Mouse (Mus musculus): Measurements from ENCODE around the gene Iqgap1. TPM values are rescaled to one million over a fixed set of nuclear protein-coding genes. Genes with fewer than 3 reads are reported as not detected.

Iqgap1 gene
- polyA plus RNA-seq (2014; fragmentation: Nextera tagmentation; extraction: Ambion mirVana): 39.4 and 40.0 TPM in 2 replicates

DNA sequence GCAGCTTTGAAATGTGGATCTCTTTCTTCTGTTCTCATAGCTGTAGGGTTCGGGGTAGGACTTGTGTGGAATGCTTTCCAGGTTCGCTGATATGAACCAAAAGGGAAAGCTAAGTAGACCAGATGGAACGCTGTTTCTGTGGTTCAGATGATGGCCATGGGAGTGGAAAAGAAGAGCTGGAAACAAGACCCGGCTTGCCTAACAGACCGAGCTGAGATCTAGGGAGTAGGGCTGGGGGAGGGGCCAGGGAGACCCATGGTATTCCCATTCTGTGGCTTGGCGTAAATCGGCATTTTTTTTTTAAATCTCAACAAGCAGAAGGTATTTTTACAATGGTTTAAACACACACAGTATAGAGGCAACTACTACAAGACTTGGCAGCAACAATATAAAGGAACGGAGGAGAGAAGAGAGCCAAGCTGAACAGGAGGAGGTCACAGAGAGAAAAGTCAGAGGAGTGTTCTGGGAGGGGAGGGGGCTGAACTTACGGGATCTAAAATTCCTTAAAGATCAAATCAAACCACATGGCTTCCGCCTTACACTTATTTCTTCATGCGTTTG is at the start of gene Iqgap1:
Gene Iqgap1 (minus strand): TSS at position 132 of the 561 bp plus-strand sequence.
- H3K4me3 ChIP-seq (ENCODE audit: control insufficient read depth in 1 of 2, insufficient read depth in 1 of 2, low read depth in 1 of 2, low read length in 2 of 2): no peak within 1 kb of the TSS
- no peak for ATAC-seq (ENCODE audit: insufficient number of reproducible peaks, insufficient read depth, low FRiP score, low read depth)
- 67% methylated on average over 11 of the region's 11 CpGs for WGBS

DNA sequence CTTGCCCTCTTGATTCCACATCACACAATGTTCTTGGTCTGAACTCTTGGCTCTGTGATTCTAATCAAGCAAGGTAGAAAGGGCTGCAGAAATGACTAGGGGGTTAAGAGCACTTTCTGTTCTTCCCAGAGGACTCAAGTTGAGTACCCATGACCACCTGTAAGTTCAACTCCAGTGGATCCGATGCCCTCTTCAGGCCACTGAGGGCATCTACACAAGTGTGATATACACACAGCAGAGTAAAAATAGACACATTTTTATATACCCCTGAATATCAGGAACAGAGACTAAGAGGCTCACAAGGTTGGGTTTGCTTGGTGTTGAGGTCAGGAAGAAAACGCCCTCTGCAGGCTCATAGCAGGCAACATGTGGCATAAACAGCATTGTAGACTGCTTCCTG is 47.9 kb upstream of the Iqgap1 start:
- H3K9me3 ChIP-seq (ENCODE audit: control insufficient read depth, low read length): no peaks in the 10 kb centered on the region
- H3K4me2 ChIP-seq (ENCODE audit: low read length): no peak overlapping the region
- H3K27ac ChIP-seq (replicated peaks in 1 of 2; ENCODE audit: control insufficient read depth in 1 of 2, insufficient read depth in 1 of 2, low read depth in 2 of 2, low read length in 2 of 2): no peak overlapping the region
- H3K27me3 ChIP-seq (ENCODE audit: control insufficient read depth, insufficient read depth, low read length): no peaks in the 10 kb centered on the region
- no peaks in the 10 kb centered on the region for H3K4me1 ChIP-seq (ENCODE audit: control insufficient read depth in 2 of 2, insufficient read depth in 2 of 2, low read length in 2 of 2)
- H3K36me3 ChIP-seq (ENCODE audit: control insufficient read depth, insufficient read depth, low read length): peaks cover 89% of the 10 kb centered on the region
- no peak overlapping the region for H3K4me3 ChIP-seq (ENCODE audit: control insufficient read depth in 1 of 2, insufficient read depth in 1 of 2, low read depth in 1 of 2, low read length in 2 of 2)
- no peak overlapping the region for H3K9ac ChIP-seq (ENCODE audit: low read length)
- 90% methylated on average over 2 of the region's 2 CpGs for WGBS
- ATAC-seq (ENCODE audit: insufficient number of reproducible peaks, insufficient read depth, low FRiP score, low read depth): no peak

More for the DNA sequence above, at the start of gene Iqgap1:
- no peaks in the 10 kb centered on the region for H3K27me3 ChIP-seq (ENCODE audit: control insufficient read depth, insufficient read depth, low read length)
- no peak within 1 kb of the TSS for H3K9ac ChIP-seq (ENCODE audit: low read length)
- no peaks in the 10 kb centered on the region for H3K9me3 ChIP-seq (ENCODE audit: control insufficient read depth, low read length)
- H3K4me1 ChIP-seq (ENCODE audit: control insufficient read depth in 2 of 2, insufficient read depth in 2 of 2, low read length in 2 of 2): peaks cover 8 to 10% of the 10 kb centered on the region in 2 experiments; a peak in 3 of 4 replicates
- H3K27ac ChIP-seq (replicated peaks in 1 of 2; ENCODE audit: control insufficient read depth in 1 of 2, insufficient read depth in 1 of 2, low read depth in 2 of 2, low read length in 2 of 2): no peak within 1 kb of the TSS
- no peak within 1 kb of the TSS for H3K4me2 ChIP-seq (ENCODE audit: low read length)
- no peaks in the 10 kb centered on the region for H3K36me3 ChIP-seq (ENCODE audit: control insufficient read depth, insufficient read depth, low read length)

DNA sequence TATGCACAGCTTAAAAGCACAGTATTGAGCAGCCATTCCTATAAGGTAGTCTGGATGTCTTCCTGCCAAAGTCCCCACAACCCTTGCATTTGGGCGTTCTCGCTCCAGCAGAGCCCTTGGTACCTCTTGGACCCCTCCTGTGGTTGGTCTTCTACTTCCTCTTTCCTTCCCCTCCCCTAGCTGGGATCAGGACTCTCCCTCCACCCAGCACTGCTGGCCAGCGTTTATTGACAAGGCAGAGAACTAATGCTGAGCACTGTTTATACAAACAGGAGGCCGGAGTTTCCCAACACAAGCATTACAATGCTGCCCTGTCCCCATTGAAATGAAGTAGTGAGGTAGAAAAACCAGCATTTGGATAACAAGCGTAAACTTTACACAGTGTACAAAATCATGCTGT is 47.3 kb upstream of the Iqgap1 start:
- Histone ChIP-seq H3K4me2 (ENCODE audit: low read length) (no peak overlapping the region), H3K9me3 (ENCODE audit: control insufficient read depth, low read length) (no peaks in the 10 kb centered on the region), H3K4me3 (ENCODE audit: control insufficient read depth in 1 of 2, insufficient read depth in 1 of 2, low read depth in 1 of 2, low read length in 2 of 2) (no peak overlapping the region), H3K27me3 (ENCODE audit: control insufficient read depth, insufficient read depth, low read length) (no peaks in the 10 kb centered on the region), H3K27ac (replicated peaks in 1 of 2; ENCODE audit: control insufficient read depth in 1 of 2, insufficient read depth in 1 of 2, low read depth in 2 of 2, low read length in 2 of 2) (no peak overlapping the region), H3K4me1 (ENCODE audit: control insufficient read depth in 2 of 2, insufficient read depth in 2 of 2, low read length in 2 of 2) (no peaks in the 10 kb centered on the region), H3K9ac (ENCODE audit: low read length) (no peak overlapping the region), H3K36me3 (ENCODE audit: control insufficient read depth, insufficient read depth, low read length) (peaks cover 94% of the 10 kb centered on the region)
- WGBS: 95% methylated on average over 5 of the region's 5 CpGs
- no peak for ATAC-seq (ENCODE audit: insufficient number of reproducible peaks, insufficient read depth, low FRiP score, low read depth)

DNA sequence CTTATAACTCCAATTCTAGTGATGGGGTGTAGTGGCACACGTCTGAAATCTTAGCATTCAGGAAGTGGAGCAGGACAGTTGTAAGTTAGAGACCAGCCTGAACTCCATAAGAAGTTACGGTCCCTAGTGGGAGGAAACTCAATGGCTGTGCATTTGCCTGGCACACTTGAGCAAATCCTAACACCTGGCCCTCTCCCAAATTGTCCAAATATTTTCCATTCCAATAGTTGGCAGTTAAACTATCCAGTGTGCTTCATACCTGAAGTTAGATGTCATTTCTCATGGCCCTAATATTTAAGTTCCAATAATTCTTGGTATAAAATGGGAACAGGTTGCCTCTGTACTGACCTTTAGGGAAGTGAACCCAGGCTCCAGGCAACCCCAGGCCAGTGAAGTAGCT is 42.9 kb upstream of the Iqgap1 start:
- WGBS: 82% methylated on average over 2 of the region's 2 CpGs
- no peak for ATAC-seq (ENCODE audit: insufficient number of reproducible peaks, insufficient read depth, low FRiP score, low read depth)
- peaks cover 93% of the 10 kb centered on the region for H3K36me3 ChIP-seq (ENCODE audit: control insufficient read depth, insufficient read depth, low read length)

DNA sequence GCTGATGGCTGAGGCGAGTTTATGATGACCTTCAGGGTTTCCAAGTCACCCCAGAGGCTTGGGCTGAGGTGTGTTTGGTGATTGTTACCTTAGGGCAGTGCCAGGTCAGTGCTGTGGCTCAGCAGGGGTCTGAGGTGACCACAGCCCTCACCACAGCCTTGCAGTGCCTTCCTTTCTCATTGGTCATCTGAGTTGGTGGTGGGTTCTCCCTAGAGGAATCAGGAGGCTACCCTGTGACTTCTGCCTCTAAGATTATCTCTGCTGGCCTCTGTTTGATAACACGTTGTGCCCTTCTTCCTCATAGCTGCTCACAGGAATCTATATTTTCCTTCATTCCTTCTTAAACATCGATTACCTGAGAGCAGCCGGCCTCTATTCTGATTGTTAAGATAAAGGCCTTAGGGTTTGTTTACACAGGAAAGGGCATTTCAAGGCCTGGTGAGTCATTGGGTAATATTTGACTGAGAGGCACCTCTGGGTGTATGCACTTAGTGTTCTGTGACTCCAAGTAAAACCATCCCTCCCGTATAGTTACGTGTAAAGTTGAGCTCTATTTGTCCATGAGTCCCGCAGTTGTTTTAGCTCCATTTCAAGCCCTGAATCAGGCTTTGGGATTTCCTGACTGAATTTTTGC is 40.9 kb upstream of the Iqgap1 start:
- Histone ChIP-seq H3K27ac (replicated peaks in 1 of 2; ENCODE audit: control insufficient read depth in 1 of 2, insufficient read depth in 1 of 2, low read depth in 2 of 2, low read length in 2 of 2) (no peak overlapping the region), H3K9ac (ENCODE audit: low read length) (no peak overlapping the region), H3K4me2 (ENCODE audit: low read length) (no peak overlapping the region), H3K4me3 (ENCODE audit: control insufficient read depth in 1 of 2, insufficient read depth in 1 of 2, low read depth in 1 of 2, low read length in 2 of 2) (no peak overlapping the region), H3K27me3 (ENCODE audit: control insufficient read depth, insufficient read depth, low read length) (no peaks in the 10 kb centered on the region), H3K36me3 (ENCODE audit: control insufficient read depth, insufficient read depth, low read length) (peaks cover 81% of the 10 kb centered on the region), H3K9me3 (ENCODE audit: control insufficient read depth, low read length) (no peaks in the 10 kb centered on the region), H3K4me1 (ENCODE audit: control insufficient read depth in 2 of 2, insufficient read depth in 2 of 2, low read length in 2 of 2) (peaks cover 7 to 31% of the 10 kb centered on the region in 2 experiments)
- no peak for ATAC-seq (ENCODE audit: insufficient number of reproducible peaks, insufficient read depth, low FRiP score, low read depth)
- WGBS: 61% methylated on average over 7 of the region's 7 CpGs

More for the DNA sequence above, 42.9 kb upstream of the Iqgap1 start:
- no peak overlapping the region for H3K9ac ChIP-seq (ENCODE audit: low read length)
- H3K4me2 ChIP-seq (ENCODE audit: low read length): no peak overlapping the region
- H3K27me3 ChIP-seq (ENCODE audit: control insufficient read depth, insufficient read depth, low read length): no peaks in the 10 kb centered on the region
- peaks cover 4 to 16% of the 10 kb centered on the region in 2 experiments; a peak in 3 of 4 replicates for H3K4me1 ChIP-seq (ENCODE audit: control insufficient read depth in 2 of 2, insufficient read depth in 2 of 2, low read length in 2 of 2)
- H3K9me3 ChIP-seq (ENCODE audit: control insufficient read depth, low read length): no peaks in the 10 kb centered on the region
- no peak overlapping the region for H3K27ac ChIP-seq (replicated peaks in 1 of 2; ENCODE audit: control insufficient read depth in 1 of 2, insufficient read depth in 1 of 2, low read depth in 2 of 2, low read length in 2 of 2)
- no peak overlapping the region for H3K4me3 ChIP-seq (ENCODE audit: control insufficient read depth in 1 of 2, insufficient read depth in 1 of 2, low read depth in 1 of 2, low read length in 2 of 2)

DNA sequence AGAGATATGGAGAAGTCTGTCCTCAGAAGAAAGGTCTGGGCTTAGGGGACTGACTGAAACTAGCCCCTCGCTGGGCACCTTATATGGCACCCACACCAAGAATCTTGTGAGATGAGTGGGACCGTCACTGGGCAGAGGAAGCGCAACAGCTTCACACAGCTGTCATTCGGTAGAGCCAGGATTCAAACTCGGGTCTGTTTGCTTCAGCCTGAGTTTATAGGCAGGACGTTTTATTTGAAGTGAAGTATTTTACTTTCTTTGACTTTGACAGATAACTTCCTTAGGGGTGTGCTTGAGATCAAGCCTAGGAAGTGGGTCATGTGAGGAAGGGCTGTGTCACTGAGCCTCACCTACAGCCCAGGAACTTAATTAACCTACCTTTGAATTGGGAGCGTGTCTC is 39.7 kb upstream of the Iqgap1 start:
- ATAC-seq (ENCODE audit: insufficient number of reproducible peaks, insufficient read depth, low FRiP score, low read depth): no peak
- H3K4me1 ChIP-seq (ENCODE audit: control insufficient read depth in 2 of 2, insufficient read depth in 2 of 2, low read length in 2 of 2): peaks cover 9 to 33% of the 10 kb centered on the region in 2 experiments
- 84% methylated on average over 7 of the region's 7 CpGs for WGBS
- H3K27me3 ChIP-seq (ENCODE audit: control insufficient read depth, insufficient read depth, low read length): no peaks in the 10 kb centered on the region
- H3K9ac ChIP-seq (ENCODE audit: low read length): no peak overlapping the region
- peaks cover 71% of the 10 kb centered on the region for H3K36me3 ChIP-seq (ENCODE audit: control insufficient read depth, insufficient read depth, low read length)
- H3K9me3 ChIP-seq (ENCODE audit: control insufficient read depth, low read length): no peaks in the 10 kb centered on the region
- H3K27ac ChIP-seq (replicated peaks in 1 of 2; ENCODE audit: control insufficient read depth in 1 of 2, insufficient read depth in 1 of 2, low read depth in 2 of 2, low read length in 2 of 2): peak overlapping the region; percentile 55 to 63
- H3K4me2 ChIP-seq (ENCODE audit: low read length): 0 out of 2 replicates have a peak overlapping the region, but pooled peaks have one; percentile 5
- no peak overlapping the region for H3K4me3 ChIP-seq (ENCODE audit: control insufficient read depth in 1 of 2, insufficient read depth in 1 of 2, low read depth in 1 of 2, low read length in 2 of 2)

DNA sequence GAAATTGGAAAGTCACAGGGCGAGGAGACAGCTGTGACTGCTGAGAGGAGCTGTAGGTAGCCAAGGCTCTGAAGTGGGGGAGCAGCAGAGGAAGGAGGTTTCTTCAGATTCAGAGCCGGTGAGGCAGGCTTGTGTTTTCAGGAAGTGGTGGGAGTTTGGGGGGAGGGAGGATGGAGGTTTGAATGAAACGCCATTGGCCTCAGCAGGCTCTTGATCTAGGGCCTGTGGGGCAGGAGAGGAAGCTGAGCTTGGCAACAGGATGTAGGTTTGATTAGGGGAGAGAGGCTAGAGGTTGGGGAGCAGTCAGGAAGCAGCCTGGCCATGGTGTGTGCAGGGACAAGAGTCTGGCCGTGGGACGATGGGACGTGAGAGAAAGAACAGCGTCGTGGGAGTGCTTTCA is 39.1 kb upstream of the Iqgap1 start:
- no peaks in the 10 kb centered on the region for H3K9me3 ChIP-seq (ENCODE audit: control insufficient read depth, low read length)
- H3K9ac ChIP-seq (ENCODE audit: low read length): peak overlapping the region; percentile 7; the same call in 1 of the 2 replicates
- H3K4me3 ChIP-seq (ENCODE audit: control insufficient read depth in 1 of 2, insufficient read depth in 1 of 2, low read depth in 1 of 2, low read length in 2 of 2): no peak overlapping the region
- peaks cover 64% of the 10 kb centered on the region for H3K36me3 ChIP-seq (ENCODE audit: control insufficient read depth, insufficient read depth, low read length)
- H3K27ac ChIP-seq (replicated peaks in 1 of 2; ENCODE audit: control insufficient read depth in 1 of 2, insufficient read depth in 1 of 2, low read depth in 2 of 2, low read length in 2 of 2): peak overlapping the region; percentile 55 to 63
- H3K27me3 ChIP-seq (ENCODE audit: control insufficient read depth, insufficient read depth, low read length): no peaks in the 10 kb centered on the region
- no peak for ATAC-seq (ENCODE audit: insufficient number of reproducible peaks, insufficient read depth, low FRiP score, low read depth)
- H3K4me2 ChIP-seq (ENCODE audit: low read length): peak overlapping the region; percentile 9; the same call in 1 of the 2 replicates
- 37% methylated on average over 8 of the region's 8 CpGs for WGBS
- H3K4me1 ChIP-seq (ENCODE audit: control insufficient read depth in 2 of 2, insufficient read depth in 2 of 2, low read length in 2 of 2): peaks cover 9 to 36% of the 10 kb centered on the region in 2 experiments

Measured in heart, embryonic 14.5 days (tissue).